Mouse (Mus musculus) intestine, embryonic 16.5 days (tissue): Measurements from ENCODE around the gene Magi1. TPM values are rescaled to one million over a fixed set of nuclear protein-coding genes. Genes with fewer than 3 reads are reported as not detected.

ENCODE experiments used
- ATAC-seq: fragments of 200-750 bp; cut with Nextera tagmentation; 2 replicates; pipeline ENCODE4 v1.8.0; 2017; ENCODE audit warnings: moderate TSS enrichment, moderate library complexity
- H3K27ac ChIP-seq: fragments of 300-500 bp; sonication (generic); 2 replicates; pipeline ENCODE4 v1.5.1; 2014; ENCODE audit warnings: mild to moderate bottlenecking, low read length
- H3K27me3 ChIP-seq: fragments of 300-500 bp; sonication (generic); replicated peaks from 2 replicates; pipeline ENCODE4 v1.6.1; 2014; ENCODE audit warnings: low read length, control low read depth, mixed read lengths; ENCODE audit not compliant: control insufficient read depth, insufficient read depth
- H3K36me3 ChIP-seq: fragments of 300-500 bp; sonication (generic); 2 replicates; pipeline ENCODE4 v1.6.1; 2014; ENCODE audit warnings: low read length, control low read depth; ENCODE audit not compliant: control insufficient read depth, insufficient read depth
- H3K4me1 ChIP-seq: fragments of 300-500 bp; sonication (generic); 2 replicates; pipeline ENCODE4 v1.6.1; 2014; ENCODE audit warnings: low read length, control low read depth, mixed read lengths; ENCODE audit not compliant: control insufficient read depth, insufficient read depth
- H3K4me2 ChIP-seq: fragments of 300-500 bp; sonication (generic); 2 replicates; pipeline ENCODE4 v1.6.1; 2014; ENCODE audit warnings: low read depth, low read length, control low read depth
- H3K4me3 ChIP-seq: fragments of 300-500 bp; sonication (generic); 2 replicates; pipeline ENCODE4 v1.5.1; 2014; ENCODE audit warnings: mild to moderate bottlenecking, low read length
- H3K9ac ChIP-seq: fragments of 300-500 bp; sonication (generic); 2 replicates; pipeline ENCODE4 v1.6.1; 2014; ENCODE audit warnings: low read depth, low read length
- H3K9me3 ChIP-seq: fragments of 300-500 bp; sonication (generic); 2 replicates; pipeline ENCODE4 v1.6.1; 2016; ENCODE audit warnings: low read length, control low read depth; ENCODE audit not compliant: control insufficient read depth
- WGBS: fragments of 180-500 bp; shearing (Covaris S2); extraction: QIAGEN DNeasy Blood & Tissue Kit; methylation state at CpG from one replicate; pipeline ENCODE4 v1.1.7; 2014; 5-methylcytosine and 5-hydroxymethylcytosine counted together
- polyA plus RNA-seq: library from polyadenylated mRNA; unstranded; fragments of >200 nt; fragmentation: Nextera tagmentation; extraction: Ambion mirVana; gene quantifications from 2 replicates; pipeline ENCODE4 v1.2.1, GENCODE M21; 2015

Magi1 gene
- polyA plus RNA-seq, 1 experiment from 2014 or later: 6.7 TPM

GRCm38 (mm10) chr6:94284089-94284825 is 540 bp upstream of the Magi1 start:
- whole genome bisulfite sequencing: under 1% methylated on average over 44 of the region's 44 CpGs
- H3K27ac ChIP-seq: peak overlapping the region; percentile 100
- peak overlapping the region; percentile 88 for H3K4me3 ChIP-seq
- no peaks in the 10 kb centered on the region for H3K36me3 ChIP-seq
- H3K27me3 ChIP-seq: no peaks in the 10 kb centered on the region; the same call in 1 of the 2 replicates
- H3K4me1 ChIP-seq: peaks cover 16% of the 10 kb centered on the region
- peak overlapping the region; percentile 96 for H3K4me2 ChIP-seq
- peaks cover 6% of the 10 kb centered on the region; the same call in 1 of the 2 replicates for H3K9me3 ChIP-seq
- peak overlapping the region; percentile 92 for H3K9ac ChIP-seq
- peak; percentile 82 for ATAC-seq

- 1% methylated on average over 55 of the region's 55 CpGs for WGBS
- H3K27ac ChIP-seq: peak overlapping the region; percentile 100
- peak overlapping the region; percentile 88 for H3K4me3 ChIP-seq
- H3K4me1 ChIP-seq: peaks cover 16% of the 10 kb centered on the region
- ATAC-seq: peak; percentile 19; the same call in 1 of the 2 replicates
- no peaks in the 10 kb centered on the region for H3K9me3 ChIP-seq
- H3K4me2 ChIP-seq: peak overlapping the region; percentile 96
- peak overlapping the region; percentile 92 for H3K9ac ChIP-seq
- no peaks in the 10 kb centered on the region; the same call in 1 of the 2 replicates for H3K27me3 ChIP-seq
- no peaks in the 10 kb centered on the region for H3K36me3 ChIP-seq
Measured at GRCm38 (mm10) chr6:94282301-94283241, 1.1 kb downstream of the Magi1 start.

DNA sequence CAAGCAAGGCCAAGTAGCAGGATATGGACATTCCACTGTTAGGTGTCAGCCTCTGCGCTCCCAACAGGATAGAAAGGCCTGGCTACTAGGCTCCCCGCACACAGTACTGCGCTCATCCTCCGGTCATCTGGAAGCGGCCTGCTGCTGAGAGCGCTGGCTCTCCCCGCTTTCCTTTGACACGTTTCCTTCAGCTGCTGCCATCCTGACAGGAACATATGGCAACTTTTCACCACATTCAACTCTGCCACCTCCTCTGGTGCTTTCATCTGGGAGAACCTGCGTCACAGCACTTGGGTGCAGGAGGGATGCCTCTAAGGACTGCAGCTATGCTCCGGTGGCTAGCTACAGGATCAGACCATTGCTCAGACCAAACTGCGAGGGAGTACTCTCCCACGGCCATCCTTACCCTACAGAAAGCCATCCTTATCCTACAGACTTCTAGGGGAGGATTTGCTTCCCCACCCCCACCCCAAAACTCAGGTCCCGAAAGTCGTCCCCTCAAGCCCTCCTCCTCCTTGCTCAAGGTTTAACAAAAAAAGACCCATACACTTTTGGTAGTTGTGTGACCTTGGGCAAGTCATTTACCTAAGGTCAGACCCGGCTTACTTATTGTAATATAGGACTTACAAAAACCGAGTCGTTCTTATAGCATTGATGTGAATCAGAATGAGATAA is 2.0 kb downstream of the Magi1 start:
- H3K4me3 ChIP-seq: peak overlapping the region; percentile 88
- peak overlapping the region; percentile 48 for H3K27ac ChIP-seq
- H3K9ac ChIP-seq: peak overlapping the region; percentile 92
- 11% methylated on average over 17 of the region's 17 CpGs for WGBS
- no peak for ATAC-seq
- peak overlapping the region; percentile 96 for H3K4me2 ChIP-seq
- no peaks in the 10 kb centered on the region; the same call in 1 of the 2 replicates for H3K27me3 ChIP-seq
- H3K9me3 ChIP-seq: no peaks in the 10 kb centered on the region
- H3K36me3 ChIP-seq: no peaks in the 10 kb centered on the region
- H3K4me1 ChIP-seq: peaks cover 22% of the 10 kb centered on the region

GRCm38 (mm10) chr6:94273941-94274340 is 9.8 kb downstream of the Magi1 start:
- no peak for ATAC-seq
- no peaks in the 10 kb centered on the region for H3K27me3 ChIP-seq
- H3K4me1 ChIP-seq: peaks cover 20% of the 10 kb centered on the region
- WGBS: 91% methylated on average over 3 of the region's 3 CpGs
- no peaks in the 10 kb centered on the region for H3K36me3 ChIP-seq
- no peak overlapping the region for H3K27ac ChIP-seq
- no peak overlapping the region for H3K4me3 ChIP-seq
- no peak overlapping the region for H3K9ac ChIP-seq
- H3K9me3 ChIP-seq: no peaks in the 10 kb centered on the region
- no peak overlapping the region for H3K4me2 ChIP-seq

GRCm38 (mm10) chr6:94270001-94270400 is 13.7 kb downstream of the Magi1 start:
- H3K27ac ChIP-seq: no peak overlapping the region
- H3K27me3 ChIP-seq: no peaks in the 10 kb centered on the region
- H3K9me3 ChIP-seq: no peaks in the 10 kb centered on the region
- 82% methylated on average over 5 of the region's 5 CpGs for WGBS
- H3K4me1 ChIP-seq: peaks cover 20% of the 10 kb centered on the region
- H3K4me3 ChIP-seq: no peak overlapping the region
- no peak overlapping the region for H3K9ac ChIP-seq
- no peak for ATAC-seq
- no peaks in the 10 kb centered on the region for H3K36me3 ChIP-seq
- H3K4me2 ChIP-seq: no peak overlapping the region

DNA sequence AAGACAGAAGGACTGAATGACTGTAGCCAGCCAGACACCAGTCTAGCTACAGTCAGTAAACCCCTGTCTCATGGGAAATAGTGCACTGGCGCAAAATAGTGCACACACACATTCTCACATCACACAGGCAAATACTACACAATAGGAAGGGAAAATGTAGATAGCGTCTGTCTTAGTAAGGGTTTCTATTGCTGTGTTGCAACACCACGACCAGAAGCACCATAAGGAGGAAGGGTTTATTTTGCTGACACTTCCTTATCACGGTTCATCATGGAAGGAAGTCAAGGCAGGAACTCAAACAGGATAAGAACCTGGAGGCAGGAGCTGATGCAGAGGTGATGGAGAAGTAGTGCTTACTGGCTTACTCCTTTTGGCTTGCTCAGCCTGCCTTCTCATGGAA is 14.5 kb downstream of the Magi1 start:
- WGBS: 63% methylated on average over 4 of the region's 4 CpGs
- no peaks in the 10 kb centered on the region for H3K27me3 ChIP-seq
- peak; percentile 45; the same call in 1 of the 2 replicates for ATAC-seq
- no peak overlapping the region for H3K9ac ChIP-seq
- no peak overlapping the region for H3K27ac ChIP-seq
- peaks cover 17% of the 10 kb centered on the region for H3K4me1 ChIP-seq
- no peaks in the 10 kb centered on the region for H3K9me3 ChIP-seq
- no peak overlapping the region for H3K4me3 ChIP-seq
- H3K4me2 ChIP-seq: no peak overlapping the region
- no peaks in the 10 kb centered on the region for H3K36me3 ChIP-seq

GRCm38 (mm10) chr6:94265244-94265935 is 18.3 kb downstream of the Magi1 start:
- Histone ChIP-seq H3K36me3 (no peaks in the 10 kb centered on the region), H3K27ac (no peak overlapping the region), H3K27me3 (no peaks in the 10 kb centered on the region), H3K4me1 (peaks cover 12% of the 10 kb centered on the region), H3K4me3 (no peak overlapping the region), H3K9ac (no peak overlapping the region), H3K4me2 (no peak overlapping the region), H3K9me3 (no peaks in the 10 kb centered on the region)
- 49% methylated on average over 3 of the region's 3 CpGs for WGBS
- ATAC-seq: no peak

DNA sequence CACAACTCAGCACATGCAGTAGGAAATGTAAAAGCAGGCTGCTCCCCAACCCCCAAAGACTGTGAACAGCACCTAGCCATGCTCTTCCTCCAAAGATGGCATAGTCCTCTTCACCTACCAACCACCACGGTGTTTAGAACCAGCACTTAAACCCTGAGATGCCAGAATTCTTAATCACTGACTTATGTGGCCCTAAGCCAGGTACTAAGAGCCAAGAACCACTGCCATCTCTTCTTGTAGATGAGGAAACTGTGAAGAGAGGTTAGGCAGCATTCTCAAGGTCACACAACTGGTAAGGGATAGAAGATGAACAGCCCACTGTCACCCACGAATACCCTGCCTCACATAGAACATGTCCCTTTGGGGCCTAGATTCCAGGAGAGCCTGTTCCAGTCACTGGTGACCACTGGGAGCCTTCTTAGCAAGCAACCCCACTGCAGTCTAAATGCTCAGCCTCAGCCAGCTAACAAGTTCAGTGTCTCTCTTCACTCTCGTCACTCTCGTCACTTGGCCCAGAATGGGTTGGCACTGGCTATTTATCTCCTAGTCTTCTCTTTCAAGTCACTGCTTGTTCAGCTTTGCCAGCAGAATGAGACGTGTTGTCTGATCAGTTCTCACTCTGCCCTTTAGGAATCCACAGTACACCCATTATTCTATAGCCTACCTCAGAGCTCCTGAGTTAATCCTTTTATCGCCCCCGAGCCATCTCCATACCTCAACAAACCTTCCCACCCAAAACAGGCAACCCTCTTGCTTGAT is 19.4 kb downstream of the Magi1 start:
- WGBS: 76% methylated on average over 7 of the region's 7 CpGs
- H3K4me2 ChIP-seq: no peak overlapping the region
- H3K9ac ChIP-seq: no peak overlapping the region
- no peaks in the 10 kb centered on the region for H3K36me3 ChIP-seq
- H3K4me1 ChIP-seq: peaks cover 12% of the 10 kb centered on the region
- no peak overlapping the region for H3K4me3 ChIP-seq
- no peaks in the 10 kb centered on the region for H3K9me3 ChIP-seq
- no peaks in the 10 kb centered on the region for H3K27me3 ChIP-seq
- ATAC-seq: no peak
- H3K27ac ChIP-seq: no peak overlapping the region
